Mouse (Mus musculus) left cerebral cortex, adult 11 months (tissue): ENCODE data around the gene Fam227b.

Experiments used
- DNase-seq: peaks from one replicate; pipeline ENCODE4 v3.0.0; 2022; ENCODE audit warnings: low spot score

The Fam227b gene

GRCm38 (mm10) chr2:126061037-126061773 is 90.6 kb downstream of the Fam227b start:
- DNase-seq = no peak

GRCm38 (mm10) chr2:126060595-126060994 is 91.2 kb downstream of the Fam227b start:
- DNase-seq = no peak

GRCm38 (mm10) chr2:126053657-126054056 is 98.1 kb downstream of the Fam227b start:
- DNase-seq = no peak

GRCm38 (mm10) chr2:126052749-126053557 is 98.9 kb downstream of the Fam227b start:
- DNase-seq = no peak

- DNase-seq = no peak
These were observed 106.2 kb downstream of the Fam227b start for GRCm38 (mm10) chr2:126045621-126046020.

GRCm38 (mm10) chr2:126042674-126043073 is 109.1 kb downstream of the Fam227b start:
- no peak for DNase-seq

- DNase-seq = no peak
These were observed 110.6 kb downstream of the Fam227b start for GRCm38 (mm10) chr2:126041237-126041636.

- no peak for DNase-seq
These were observed 111.2 kb downstream of the Fam227b start for GRCm38 (mm10) chr2:126040651-126041050.

- DNase-seq = peak; percentile 50
These were observed 112.4 kb downstream of the Fam227b start for GRCm38 (mm10) chr2:126039414-126039891.

GRCm38 (mm10) chr2:126038221-126039000 is 113.4 kb downstream of the Fam227b start:
- DNase-seq = no peak

GRCm38 (mm10) chr2:126036121-126036520 is 115.7 kb downstream of the Fam227b start:
- no peak for DNase-seq

- DNase-seq = no peak
These were observed 116.6 kb downstream of the Fam227b start for GRCm38 (mm10) chr2:126035013-126035770.

GRCm38 (mm10) chr2:126034379-126035005 is 117.3 kb downstream of the Fam227b start, which contains the start of gene Fgf7:
Fgf7 (plus strand) TSS chr2:126034658.
- DNase-seq = no peak

- no peak for DNase-seq
These were observed 118.5 kb downstream of the Fam227b start for GRCm38 (mm10) chr2:126033114-126033972.

- no peak for DNase-seq
These were observed 120.5 kb downstream of the Fam227b start for GRCm38 (mm10) chr2:126031186-126031900.

GRCm38 (mm10) chr2:126015763-126016473 is 135.9 kb downstream of the Fam227b start:
- no peak for DNase-seq

GRCm38 (mm10) chr2:126014989-126015710 is 136.7 kb downstream of the Fam227b start:
- no peak for DNase-seq

- no peak for DNase-seq
These were observed 145.1 kb downstream of the Fam227b start for GRCm38 (mm10) chr2:126006742-126007141.
